ENCODE assay signal across 17 mouse cellular contexts in the genomic region with DNA sequence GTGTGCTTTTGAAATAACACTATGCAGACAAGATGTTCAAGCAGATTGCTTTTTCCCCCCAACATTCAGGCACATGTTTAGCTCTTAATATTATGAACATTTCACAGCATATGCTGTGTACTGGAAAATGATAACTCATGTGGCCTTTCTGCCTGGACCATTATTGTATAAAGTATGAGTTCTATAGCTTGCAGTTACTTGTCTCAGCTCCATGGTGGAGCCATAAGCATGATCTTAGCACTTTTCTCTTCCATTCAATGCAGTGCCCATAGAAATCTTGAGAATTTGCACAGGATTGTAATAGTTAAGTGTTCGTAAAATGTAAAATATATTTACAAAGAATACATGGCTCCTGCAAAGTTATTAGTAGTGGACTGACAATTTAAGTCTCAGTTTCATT. TPM values are rescaled to one million over a fixed set of nuclear protein-coding genes. Genes with fewer than 3 reads are reported as not detected.
DNase-seq lines count a peak whose midpoint lies in the region; ATAC-seq lines count a peak whose summit lies in the region.
"Had no signal": no experiment of that assay in that cellular context is flagged by ENCODE, and none has a peak within 500 bp of the region (broad histone marks: within the 10 kb centered on the region; RNA-seq: fewer than 3 reads in every experiment).

No protein-coding gene starts in this region.

- no peak overlapping the region for H3K4me3 ChIP-seq in hindbrain, embryonic 14.5 days (replicated peaks; ENCODE audit: low read length)
- no peak overlapping the region for H3K4me3 ChIP-seq in hindbrain, embryonic 12.5 days
- H3K4me3 ChIP-seq: embryonic facial prominence, embryonic 13.5 days; neural tube, embryonic 12.5 days had no signal

- H3K36me3 ChIP-seq in hindbrain, embryonic 14.5 days (replicated peaks; ENCODE audit: control insufficient read depth, insufficient read depth): no peaks in the 10 kb centered on the region
- no peaks in the 10 kb centered on the region for H3K36me3 ChIP-seq in hindbrain, embryonic 12.5 days
- H3K36me3 ChIP-seq: embryonic facial prominence, embryonic 13.5 days; neural tube, embryonic 12.5 days had no signal

- H3K27ac ChIP-seq in hindbrain, embryonic 14.5 days: no peak overlapping the region
- H3K27ac ChIP-seq in hindbrain, embryonic 12.5 days: no peak overlapping the region
- H3K27ac ChIP-seq: embryonic facial prominence, embryonic 13.5 days; liver, embryonic 14.5 days; neural tube, embryonic 12.5 days had no signal

- no peaks in the 10 kb centered on the region for H3K27me3 ChIP-seq in hindbrain, embryonic 14.5 days (ENCODE audit: control insufficient read depth, insufficient read depth, low read length)
- no peaks in the 10 kb centered on the region for H3K27me3 ChIP-seq in hindbrain, embryonic 12.5 days
- H3K27me3 ChIP-seq: embryonic facial prominence, embryonic 13.5 days; neural tube, embryonic 12.5 days had no signal

- DNase-seq in hindbrain, embryonic 14.5 days (ENCODE audit: low spot score): peak; percentile 59
- DNase-seq in layer of hippocampus, adult 9-11 months: peak; percentile 16
- no peak for DNase-seq in layer of hippocampus, adult 9-10 months (ENCODE audit: low spot score)
- DNase-seq in retina, postnatal 1 day: peak; percentile 14
- no peak for DNase-seq in retina, embryonic 14.5 days (ENCODE audit: low spot score)
- no peak for DNase-seq in embryo, embryonic 10 days (ENCODE audit: low spot score)
- DNase-seq: cerebellum, adult 9-10 months; kidney, postnatal 10 days; right cerebral cortex, postnatal 14 days; spleen, adult 18-20 months; thymus, postnatal 25 days had no signal

- H3K9ac ChIP-seq in hindbrain, embryonic 14.5 days: no peak overlapping the region
- H3K9ac ChIP-seq in hindbrain, embryonic 12.5 days: no peak overlapping the region
- H3K9ac ChIP-seq: embryonic facial prominence, embryonic 13.5 days; liver, embryonic 14.5 days; neural tube, embryonic 12.5 days had no signal

- no peaks in the 10 kb centered on the region for H3K9me3 ChIP-seq in hindbrain, embryonic 14.5 days (ENCODE audit: control insufficient read depth, low read length)
- H3K9me3 ChIP-seq in hindbrain, embryonic 12.5 days (replicated peaks): no peaks in the 10 kb centered on the region
- H3K9me3 ChIP-seq: embryonic facial prominence, embryonic 13.5 days; neural tube, embryonic 12.5 days had no signal

- H3K4me2 ChIP-seq in hindbrain, embryonic 14.5 days (replicated peaks): no peak overlapping the region
- no peak overlapping the region for H3K4me2 ChIP-seq in hindbrain, embryonic 12.5 days (replicated peaks)
- H3K4me2 ChIP-seq: embryonic facial prominence, embryonic 13.5 days; neural tube, embryonic 12.5 days had no signal

- no peaks in the 10 kb centered on the region for H3K4me1 ChIP-seq in hindbrain, embryonic 14.5 days (replicated peaks; ENCODE audit: control insufficient read depth, insufficient read depth, low read length)
- H3K4me1 ChIP-seq in hindbrain, embryonic 12.5 days: no peaks in the 10 kb centered on the region
- H3K4me1 ChIP-seq: embryonic facial prominence, embryonic 13.5 days; neural tube, embryonic 12.5 days had no signal

- ATAC-seq in hindbrain, embryonic 14.5 days (ENCODE audit: low FRiP score): no peak
- ATAC-seq in hindbrain, embryonic 12.5 days (ENCODE audit: low FRiP score): no peak
- ATAC-seq: intestine, postnatal 0 days had no signal

- 65% methylated on average over 1 of the region's 1 CpGs for WGBS in hindbrain, embryonic 14.5 days
- 63% methylated on average over 1 of the region's 1 CpGs for WGBS in hindbrain, embryonic 12.5 days

RNA-seq across cellular contexts. Expression of gene Galntl6, which starts 18.6 kb away (rescaled TPM):
- 16.7 and 16.9 TPM in 2 replicates for polyA plus RNA-seq in hindbrain, embryonic 14.5 days (2014; fragmentation: Nextera tagmentation; extraction: Ambion mirVana)
- polyA plus RNA-seq in hindbrain, embryonic 12.5 days (2016; fragmentation: Nextera tagmentation; extraction: Ambion mirVana): 4.0 and 6.1 TPM in 2 replicates
- polyA plus RNA-seq: liver, embryonic 14.5 days had no signal

RNA-seq across cellular contexts. Expression of gene BC030500, which starts 19.5 kb away (rescaled TPM):
- 11.8 and 12.0 TPM in 2 replicates for polyA plus RNA-seq in hindbrain, embryonic 14.5 days (2014; fragmentation: Nextera tagmentation; extraction: Ambion mirVana)
- 5.6 TPM in 2 replicates for polyA plus RNA-seq in hindbrain, embryonic 12.5 days (2016; fragmentation: Nextera tagmentation; extraction: Ambion mirVana)
- polyA plus RNA-seq: heart, embryonic 16.5 days; liver, embryonic 14.5 days had no signal

Comparison
In these comparisons a context has a peak if more than half of its experiments do, and no peak if none do; other contexts are left out.
1. DNase-seq: peak in hindbrain, embryonic 14.5 days (single experiment), layer of hippocampus, adult 9-11 months (single experiment) and retina, postnatal 1 day (single experiment); none in layer of hippocampus, adult 9-10 months (single experiment), retina, embryonic 14.5 days (single experiment) and embryo, embryonic 10 days (single experiment).